Mouse (Mus musculus) G1E (cell line): ENCODE results near the gene Myl12a.

Experiments used
- CTCF ChIP-seq: IDR thresholded peaks from 2 replicates; pipeline ENCODE4 v1.5.1; 2012; ENCODE audit warnings: low read depth, low read length, inconsistent platforms, mixed read lengths
- GATA1 ChIP-seq: IDR thresholded peaks from 2 replicates; pipeline ENCODE4 v1.6.1; 2012; ENCODE audit warnings: borderline replicate concordance, low read length, inconsistent platforms, mixed read lengths

- no peak for TF ChIP-seq CTCF
- no peak for TF ChIP-seq GATA1
Measured at GRCm38 (mm10) chr17:71002081-71002743, 466 bp downstream of the Myl12a start, which contains the start of gene Myom1.
